Mouse (Mus musculus) hindbrain, embryonic 13.5 days (tissue): Measurements from ENCODE around the gene Tex52. TPM values are rescaled to one million over a fixed set of nuclear protein-coding genes. Genes with fewer than 3 reads are reported as not detected.

ENCODE experiments used
- ATAC-seq: fragments of 200-750 bp; cut with Nextera tagmentation; 2 replicates; pipeline ENCODE4 v1.8.0; 2017; ENCODE audit warnings: moderate TSS enrichment; ENCODE audit not compliant: low FRiP score
- H3K27ac ChIP-seq: fragments of 300-500 bp; sonication (generic); 2 replicates; pipeline ENCODE4 v1.5.1; 2015; ENCODE audit warnings: inconsistent platforms, mild to moderate bottlenecking, moderate library complexity
- H3K27me3 ChIP-seq: fragments of 300-500 bp; sonication (generic); 2 replicates; pipeline ENCODE4 v1.6.1; 2015; ENCODE audit warnings: mild to moderate bottlenecking, inconsistent platforms
- H3K36me3 ChIP-seq: fragments of 300-500 bp; sonication (generic); 2 replicates; pipeline ENCODE4 v1.6.1; 2015; ENCODE audit warnings: mild to moderate bottlenecking, inconsistent platforms
- H3K4me1 ChIP-seq: fragments of 300-500 bp; sonication (generic); replicated peaks from 2 replicates; pipeline ENCODE4 v1.6.1; 2015; ENCODE audit warnings: inconsistent platforms
- H3K4me2 ChIP-seq: fragments of 300-500 bp; sonication (generic); 2 replicates; pipeline ENCODE4 v1.6.1; 2015; ENCODE audit warnings: inconsistent platforms, mild to moderate bottlenecking, moderate library complexity
- H3K4me3 ChIP-seq: fragments of 300-500 bp; sonication (generic); 2 replicates; pipeline ENCODE4 v1.5.1; 2015; ENCODE audit warnings: mild to moderate bottlenecking, inconsistent platforms
- H3K9ac ChIP-seq: fragments of 300-500 bp; sonication (generic); 2 replicates; pipeline ENCODE4 v1.6.1; 2015; ENCODE audit warnings: mild to moderate bottlenecking, inconsistent platforms
- H3K9me3 ChIP-seq: fragments of 300-500 bp; sonication (generic); 2 replicates; pipeline ENCODE4 v1.6.1; 2016; ENCODE audit warnings: inconsistent platforms
- WGBS: fragments of 180-500 bp; shearing (Covaris S2); methylation state at CpG from one replicate; pipeline ENCODE4 v1.1.7; 2015; 5-methylcytosine and 5-hydroxymethylcytosine counted together
- polyA plus RNA-seq: library from polyadenylated mRNA; unstranded; fragments of >200 nt; fragmentation: Nextera tagmentation; extraction: Ambion mirVana; gene quantifications from 2 replicates; pipeline ENCODE4 v1.2.1, GENCODE M21; 2015

Gene Tex52
- polyA plus RNA-seq, 1 experiment from 2014 or later: 0.70 TPM

GRCm38 (mm10) chr6:128385026-128385425 is 9.8 kb downstream of the Tex52 start:
- WGBS: 79% methylated on average over 1 of the region's 1 CpGs
- H3K9ac ChIP-seq: no peak overlapping the region

DNA sequence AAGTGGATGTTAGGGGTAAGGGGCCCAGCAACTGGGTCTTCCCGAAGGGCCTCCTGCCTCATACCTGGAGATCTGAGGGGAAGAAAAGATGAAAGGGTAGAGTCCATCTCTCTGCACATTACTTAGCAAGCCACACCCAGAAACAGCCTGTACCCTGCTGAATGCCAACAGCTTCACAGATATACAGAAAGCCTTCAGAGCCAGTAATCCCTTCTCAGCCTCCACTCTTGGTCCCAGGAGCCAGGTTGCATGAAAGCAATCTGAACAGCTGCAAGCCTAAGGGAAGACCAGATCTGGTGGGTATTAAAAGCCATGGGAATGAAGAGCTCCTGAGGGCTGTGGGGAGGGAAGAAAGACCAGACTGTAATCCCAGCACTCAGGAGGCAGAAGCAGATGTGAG is 13.9 kb downstream of the Tex52 start:
- H3K9ac ChIP-seq: no peak overlapping the region
- no peaks in the 10 kb centered on the region for H3K36me3 ChIP-seq
- no peaks in the 10 kb centered on the region for H3K27me3 ChIP-seq
- H3K9me3 ChIP-seq: no peaks in the 10 kb centered on the region
- no peak overlapping the region for H3K4me3 ChIP-seq
- H3K4me2 ChIP-seq: no peak overlapping the region
- 94% methylated on average over 1 of the region's 1 CpGs for WGBS
- H3K4me1 ChIP-seq: no peaks in the 10 kb centered on the region
- ATAC-seq: no peak
- H3K27ac ChIP-seq: no peak overlapping the region

More at GRCm38 (mm10) chr6:128385026-128385425, 9.8 kb downstream of the Tex52 start:
- ATAC-seq: no peak
- Histone ChIP-seq H3K4me1 (no peaks in the 10 kb centered on the region), H3K4me2 (no peak overlapping the region), H3K27ac (no peak overlapping the region), H3K27me3 (no peaks in the 10 kb centered on the region), H3K4me3 (no peak overlapping the region), H3K36me3 (no peaks in the 10 kb centered on the region), H3K9me3 (no peaks in the 10 kb centered on the region)

GRCm38 (mm10) chr6:128390683-128391082 is 15.4 kb downstream of the Tex52 start:
- Histone ChIP-seq H3K4me1 (no peaks in the 10 kb centered on the region), H3K9ac (no peak overlapping the region), H3K9me3 (no peaks in the 10 kb centered on the region), H3K4me2 (no peak overlapping the region), H3K36me3 (no peaks in the 10 kb centered on the region), H3K27me3 (no peaks in the 10 kb centered on the region), H3K4me3 (no peak overlapping the region), H3K27ac (no peak overlapping the region)
- ATAC-seq: no peak
- WGBS: 60% methylated on average over 1 of the region's 1 CpGs

- H3K27me3 ChIP-seq: no peaks in the 10 kb centered on the region
- H3K27ac ChIP-seq: no peak overlapping the region
- peaks cover 25% of the 10 kb centered on the region for H3K4me1 ChIP-seq
- ATAC-seq: no peak
- 80% methylated on average over 7 of the region's 7 CpGs for WGBS
- H3K4me3 ChIP-seq: no peak overlapping the region
- no peaks in the 10 kb centered on the region for H3K36me3 ChIP-seq
- H3K9ac ChIP-seq: no peak overlapping the region
- no peak overlapping the region for H3K4me2 ChIP-seq
- H3K9me3 ChIP-seq: no peaks in the 10 kb centered on the region
These were observed 22.5 kb downstream of the Tex52 start for GRCm38 (mm10) chr6:128397574-128398261.

DNA sequence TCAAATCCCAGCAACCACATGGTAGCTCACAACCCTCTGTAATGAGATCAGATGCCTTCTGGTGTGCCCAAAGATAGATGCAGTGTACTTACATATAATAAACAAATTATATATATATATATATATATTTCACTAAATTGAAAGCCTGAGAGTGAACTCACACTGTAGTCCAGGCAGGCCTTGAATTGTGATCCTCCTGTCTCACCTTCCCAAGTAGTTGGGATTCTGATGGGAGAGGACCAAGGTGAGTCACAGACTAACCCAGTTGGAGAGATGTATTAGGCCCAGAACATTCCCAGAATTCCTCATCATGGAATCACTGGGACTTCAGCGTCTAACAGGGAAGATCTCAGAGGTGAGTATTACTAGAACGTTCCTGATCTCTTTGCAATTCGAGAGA is 23.7 kb downstream of the Tex52 start, which contains the start of gene Nrip2:
Nrip2 (plus strand) TSS at position 301 of the 400 bp plus-strand sequence.
- peak within 1 kb of the TSS; percentile 51 for H3K9ac ChIP-seq
- WGBS: 75% methylated on average over 3 of the region's 3 CpGs
- H3K27ac ChIP-seq: peak within 1 kb of the TSS; percentile 78
- H3K4me1 ChIP-seq: peaks cover 25% of the 10 kb centered on the region
- H3K4me2 ChIP-seq: peak within 1 kb of the TSS; percentile 47
- H3K36me3 ChIP-seq: no peaks in the 10 kb centered on the region
- peak within 1 kb of the TSS; percentile 20 for H3K4me3 ChIP-seq
- no peak for ATAC-seq
- H3K9me3 ChIP-seq: no peaks in the 10 kb centered on the region
- no peaks in the 10 kb centered on the region for H3K27me3 ChIP-seq

- H3K36me3 ChIP-seq: 0 out of 2 replicates have a peak, but pooled peaks cover 2% of the 10 kb centered on the region
- H3K9me3 ChIP-seq: no peaks in the 10 kb centered on the region
- WGBS: 45% methylated on average over 20 of the region's 21 CpGs
- peak overlapping the region; percentile 47 for H3K4me2 ChIP-seq
- ATAC-seq: peak; percentile 86
- H3K9ac ChIP-seq: peak overlapping the region; percentile 51
- no peaks in the 10 kb centered on the region for H3K27me3 ChIP-seq
- H3K27ac ChIP-seq: peak overlapping the region; percentile 78
- peak overlapping the region; percentile 20 for H3K4me3 ChIP-seq
- peaks cover 25% of the 10 kb centered on the region for H3K4me1 ChIP-seq
These were observed 24.3 kb downstream of the Tex52 start for GRCm38 (mm10) chr6:128399421-128400185.

GRCm38 (mm10) chr6:128404708-128405107 is 29.5 kb downstream of the Tex52 start:
- Histone ChIP-seq H3K9ac (0 out of 2 replicates have a peak overlapping the region, but pooled peaks have one; percentile 25), H3K4me1 (peaks cover 18% of the 10 kb centered on the region), H3K27ac (no peak overlapping the region), H3K27me3 (no peaks in the 10 kb centered on the region), H3K4me3 (no peak overlapping the region), H3K9me3 (no peaks in the 10 kb centered on the region), H3K36me3 (peaks cover 44% of the 10 kb centered on the region), H3K4me2 (no peak overlapping the region)
- ATAC-seq: no peak
- whole genome bisulfite sequencing: 66% methylated on average over 5 of the region's 5 CpGs

- no peaks in the 10 kb centered on the region for H3K9me3 ChIP-seq
- WGBS: 87% methylated on average over 7 of the region's 7 CpGs
These were observed 33.4 kb downstream of the Tex52 start for GRCm38 (mm10) chr6:128408544-128409125.

DNA sequence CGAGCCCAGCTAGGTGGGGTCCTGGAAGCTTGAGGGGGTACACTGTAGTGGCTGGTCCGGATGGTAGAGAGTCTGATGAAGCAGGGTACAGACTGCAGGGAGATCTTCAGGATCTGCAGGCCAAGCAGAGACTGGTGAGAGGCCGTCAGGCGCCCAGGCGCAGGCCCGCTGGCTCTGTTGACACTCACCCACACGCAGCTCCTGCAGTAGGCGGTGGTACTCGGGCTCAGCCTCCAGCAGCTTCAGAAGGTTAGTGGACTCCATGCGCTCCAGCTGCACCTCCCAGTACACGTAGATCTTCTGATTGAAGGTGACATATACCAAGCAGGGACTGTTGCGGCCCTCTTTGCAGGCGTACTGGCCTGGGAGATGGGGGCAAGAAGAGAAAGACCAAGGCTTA is 35.0 kb downstream of the Tex52 start:
- ATAC-seq: no peak
- no peaks in the 10 kb centered on the region for H3K27me3 ChIP-seq
- no peak overlapping the region for H3K9ac ChIP-seq
- H3K4me3 ChIP-seq: no peak overlapping the region
- no peak overlapping the region for H3K4me2 ChIP-seq
- H3K4me1 ChIP-seq: no peaks in the 10 kb centered on the region
- no peaks in the 10 kb centered on the region for H3K9me3 ChIP-seq
- WGBS: 96% methylated on average over 13 of the region's 13 CpGs
- peaks cover 87% of the 10 kb centered on the region for H3K36me3 ChIP-seq
- H3K27ac ChIP-seq: no peak overlapping the region

More at GRCm38 (mm10) chr6:128408544-128409125, 33.4 kb downstream of the Tex52 start:
- Histone ChIP-seq H3K27me3 (no peaks in the 10 kb centered on the region), H3K27ac (no peak overlapping the region), H3K4me1 (no peaks in the 10 kb centered on the region), H3K9ac (no peak overlapping the region), H3K36me3 (peaks cover 77% of the 10 kb centered on the region), H3K4me3 (no peak overlapping the region), H3K4me2 (no peak overlapping the region)
- no peak for ATAC-seq

DNA sequence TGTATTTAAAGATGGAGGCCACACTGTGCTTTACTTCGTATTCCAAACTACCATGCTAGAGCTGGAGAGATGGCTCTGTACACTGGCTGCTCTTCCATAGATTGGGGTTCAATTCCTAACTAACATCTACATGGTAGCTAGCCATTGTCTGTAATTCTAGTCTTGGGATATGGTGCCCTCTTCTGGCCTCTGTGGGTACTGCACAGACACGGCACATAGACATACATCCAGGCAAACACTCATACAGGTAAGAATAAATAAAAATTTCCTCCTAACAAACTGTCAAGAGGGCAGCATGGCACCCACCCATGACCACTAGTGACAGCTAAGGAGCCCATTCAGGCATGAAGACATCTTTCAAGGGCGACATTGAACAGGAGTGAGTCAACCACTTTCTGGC is 35.9 kb downstream of the Tex52 start:
- Histone ChIP-seq H3K4me3 (no peak overlapping the region), H3K36me3 (peaks cover 89% of the 10 kb centered on the region)

GRCm38 (mm10) chr6:128416169-128416568 is 40.9 kb downstream of the Tex52 start:
- no peaks in the 10 kb centered on the region for H3K4me1 ChIP-seq
- WGBS: 92% methylated on average over 5 of the region's 5 CpGs
- no peak overlapping the region for H3K4me3 ChIP-seq
- no peak overlapping the region for H3K9ac ChIP-seq
- H3K4me2 ChIP-seq: no peak overlapping the region
- H3K9me3 ChIP-seq: no peaks in the 10 kb centered on the region
- H3K36me3 ChIP-seq: peaks cover 49% of the 10 kb centered on the region
- ATAC-seq: no peak
- H3K27ac ChIP-seq: no peak overlapping the region
- no peaks in the 10 kb centered on the region for H3K27me3 ChIP-seq

More for the DNA sequence above, 35.9 kb downstream of the Tex52 start:
- H3K4me2 ChIP-seq: no peak overlapping the region
- WGBS: 26% methylated on average over 3 of the region's 3 CpGs
- no peaks in the 10 kb centered on the region for H3K4me1 ChIP-seq
- no peak overlapping the region for H3K9ac ChIP-seq
- no peaks in the 10 kb centered on the region for H3K9me3 ChIP-seq
- H3K27ac ChIP-seq: no peak overlapping the region
- ATAC-seq: peak; percentile 47; the same call in 1 of the 2 replicates
- H3K27me3 ChIP-seq: no peaks in the 10 kb centered on the region

- Histone ChIP-seq H3K4me1 (peaks cover 3% of the 10 kb centered on the region; the same call in 1 of the 2 replicates), H3K9me3 (no peaks in the 10 kb centered on the region), H3K27me3 (no peaks in the 10 kb centered on the region), H3K9ac (no peak overlapping the region; the same call in 1 of the 2 replicates), H3K27ac (no peak overlapping the region), H3K4me3 (no peak overlapping the region), H3K36me3 (peaks cover 31% of the 10 kb centered on the region), H3K4me2 (no peak overlapping the region)
- 95% methylated on average over 1 of the region's 1 CpGs for WGBS
- ATAC-seq: no peak
These were observed 42.8 kb downstream of the Tex52 start for GRCm38 (mm10) chr6:128418076-128418475.
